In genomic region chr3:37476485-37476884, GRCm38 (mm10) we compare ENCODE assay signal across 21 mouse cellular contexts. TPM values are rescaled to one million over a fixed set of nuclear protein-coding genes. Genes with fewer than 3 reads are reported as not detected.
DNase-seq lines count a peak whose midpoint lies in the region; ATAC-seq lines count a peak whose summit lies in the region.
"Had no signal": no experiment of that assay in that cellular context is flagged by ENCODE, and none has a peak within 500 bp of the region (broad histone marks: within the 10 kb centered on the region; RNA-seq: fewer than 3 reads in every experiment).

No protein-coding gene starts in this region.

- H3K36me3 ChIP-seq in splenic B cell, adult 2 months (ENCODE audit: control insufficient read depth, insufficient read depth, low read length, poor library complexity, severe bottlenecking) = no peaks in the 10 kb centered on the region
- H3K36me3 ChIP-seq: intestine, embryonic 15.5 days had no signal

- intact Hi-C loops in gastrocnemius, postnatal 14 days (cut with DNase I; ENCODE audit: low total_unique reads) = no loop called here

- DNase-seq in A20 (ENCODE audit: low read depth, low spot score) = peak; percentile 76
- peak; percentile 61 for DNase-seq in induced T-regulatory cell, adult 2 months (ENCODE audit: low read depth)
- peak; percentile 49 for DNase-seq in splenic B cell, adult 2 months (ENCODE audit: low read depth, low spot score)
- no peak for DNase-seq in gastrocnemius, postnatal 14 days
- no peak for DNase-seq in gastrocnemius, postnatal 25 days
- no peak for DNase-seq in kidney, adult 11 months
- DNase-seq: adrenal gland, postnatal 25 days; cerebellum, adult 9-10 months; forebrain, postnatal 0 days; gastrocnemius, postnatal 36 days; heart, postnatal 4 days; kidney, adult 9 months; kidney, postnatal 14 days; layer of hippocampus, postnatal 36 days; liver, embryonic 13.5 days; right cerebral cortex, postnatal 14 days; thymus, postnatal 14 days had no signal

- ATAC-seq in CD4-positive, CD25-positive, alpha-beta regulatory T cell, adult 4 months = peak; percentile 68
- ATAC-seq: forebrain, postnatal 0 days; intestine, embryonic 15.5 days had no signal

- H3K27me3 ChIP-seq in splenic B cell, adult 2 months (ENCODE audit: control insufficient read depth, insufficient read depth, low read length, poor library complexity, severe bottlenecking) = no peaks in the 10 kb centered on the region
- H3K27me3 ChIP-seq: intestine, embryonic 15.5 days; limb, embryonic 13.5 days; liver, embryonic 13.5 days; lung, embryonic 15.5 days had no signal

RNA-seq across cellular contexts. Expression of gene Nudt6, which starts 56.5 kb away (rescaled TPM):
- polyA plus RNA-seq in CD4-positive, CD25-positive, alpha-beta regulatory T cell, adult 4 months (2017; shearing (Covaris generic)) = 10 to 100 TPM; 11.1 to 13.4 TPM
- 10 to 100 TPM; 21.5 to 26.8 TPM for total RNA-seq in gastrocnemius, postnatal 14 days (2021)
- total RNA-seq in gastrocnemius, postnatal 25 days (2021) = 10 to 100 TPM; 23.7 to 24.3 TPM

RNA-seq across cellular contexts. Expression of gene Spata5, which starts 56.8 kb away (rescaled TPM):
- polyA plus RNA-seq in CD4-positive, CD25-positive, alpha-beta regulatory T cell, adult 4 months (2017; shearing (Covaris generic)) = 10 to 100 TPM; 21.9 to 41.4 TPM
- total RNA-seq in gastrocnemius, postnatal 14 days (2021) = 10 to 100 TPM; 10.9 to 12.9 TPM
- 10 to 100 TPM in 1 of 2 experiments, 1 to 10 TPM in 1; 7.7 to 10.0 TPM for total RNA-seq in gastrocnemius, postnatal 25 days (2021)

Comparison
In these comparisons a context has a peak if more than half of its experiments do, and no peak if none do; other contexts are left out.
1. DNase-seq: peak in A20 (single experiment), induced T-regulatory cell, adult 2 months (single experiment) and splenic B cell, adult 2 months (single experiment); none in gastrocnemius, postnatal 14 days (single experiment), gastrocnemius, postnatal 25 days (single experiment) and kidney, adult 11 months (single experiment).